Mouse (Mus musculus) hindbrain, embryonic 11.5 days (tissue): Measurements from ENCODE around the gene Cdhr5. TPM values are rescaled to one million over a fixed set of nuclear protein-coding genes. Genes with fewer than 3 reads are reported as not detected.

Experiments
- ATAC-seq: fragments of 200-750 bp; cut with Nextera tagmentation; 2 replicates; pipeline ENCODE4 v1.8.0; 2017; ENCODE audit warnings: mild to moderate bottlenecking, moderate TSS enrichment, moderate library complexity; ENCODE audit not compliant: low FRiP score
- DNase-seq: peaks from one replicate; pipeline ENCODE4 v3.0.0-alpha.2; 2015; ENCODE audit warnings: low spot score
- H3K27ac ChIP-seq: fragments of 300-500 bp; sonication (generic); 2 replicates; pipeline ENCODE4 v1.5.1; 2014; ENCODE audit warnings: mild to moderate bottlenecking, low read depth, low read length
- H3K27me3 ChIP-seq: fragments of 300-500 bp; sonication (generic); 2 replicates; pipeline ENCODE4 v1.6.1; 2014; ENCODE audit warnings: mild to moderate bottlenecking, low read length, moderate library complexity, mixed read lengths; ENCODE audit not compliant: control insufficient read depth, insufficient read depth
- H3K36me3 ChIP-seq: fragments of 300-500 bp; sonication (generic); 2 replicates; pipeline ENCODE4 v1.6.1; 2014; ENCODE audit warnings: mild to moderate bottlenecking, low read length, moderate library complexity, mixed read lengths; ENCODE audit not compliant: control insufficient read depth, insufficient read depth
- H3K4me1 ChIP-seq: fragments of 300-500 bp; sonication (generic); replicated peaks from 2 replicates; pipeline ENCODE4 v1.6.1; 2014; ENCODE audit warnings: low read length, mixed read lengths; ENCODE audit not compliant: control insufficient read depth, insufficient read depth
- H3K4me2 ChIP-seq: fragments of 300-500 bp; sonication (generic); replicated peaks from 2 replicates; pipeline ENCODE4 v1.6.1; 2014; ENCODE audit warnings: mild to moderate bottlenecking, low read depth, low read length
- H3K4me3 ChIP-seq: fragments of 300-500 bp; sonication (generic); 2 replicates; pipeline ENCODE4 v1.5.1; 2014; ENCODE audit warnings: low read depth, low read length
- H3K9ac ChIP-seq: fragments of 300-500 bp; sonication (generic); 2 replicates; pipeline ENCODE4 v1.6.1; 2014; ENCODE audit warnings: low read depth, low read length
- H3K9me3 ChIP-seq: fragments of 300-500 bp; sonication (generic); 2 replicates; pipeline ENCODE4 v1.6.1; 2016; ENCODE audit warnings: low read length; ENCODE audit not compliant: control insufficient read depth
- WGBS: fragments of 180-500 bp; shearing (Covaris S2); extraction: QIAGEN DNeasy Blood & Tissue Kit; methylation state at CpG from one replicate; pipeline ENCODE4 v1.1.7; 2014; 5-methylcytosine and 5-hydroxymethylcytosine counted together
- polyA plus RNA-seq: library from polyadenylated mRNA; unstranded; fragments of >200 nt; fragmentation: Nextera tagmentation; extraction: Ambion mirVana; gene quantifications from 2 replicates; pipeline ENCODE4 v1.2.1, GENCODE M21; 2014

Cdhr5 gene
- polyA plus RNA-seq, 1 experiment from 2014 or later = not detected

DNA sequence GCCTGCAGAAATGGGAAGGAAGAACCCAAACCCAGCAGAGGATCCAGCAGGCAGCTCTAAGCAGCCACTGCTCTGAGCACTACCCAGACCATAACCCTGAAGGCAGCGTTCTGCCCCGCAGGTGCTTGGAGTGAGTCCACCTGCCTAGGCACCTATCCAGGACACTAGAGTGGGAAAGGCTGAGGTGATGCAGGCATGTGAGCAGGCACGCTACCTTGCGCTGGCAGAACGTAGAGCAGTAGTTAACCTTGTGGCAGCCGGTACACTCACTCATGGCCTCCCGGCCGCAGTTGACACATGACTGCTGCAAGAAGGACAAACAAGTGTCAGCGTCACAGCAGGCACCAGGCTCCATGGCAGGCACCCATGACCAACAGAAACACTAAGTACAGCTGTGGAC lies 24.8 kb upstream of the Cdhr5 start:
- ATAC-seq (no peak), DNase-seq (no peak)
- WGBS = 96% methylated on average over 9 of the region's 9 CpGs
- no peak overlapping the region for H3K4me2 ChIP-seq
- H3K27me3 ChIP-seq = no peaks in the 10 kb centered on the region; the same call in 1 of the 2 replicates
- no peaks in the 10 kb centered on the region for H3K9me3 ChIP-seq
- H3K36me3 ChIP-seq = 0 out of 2 replicates have a peak, but pooled peaks cover 6% of the 10 kb centered on the region
- no peak overlapping the region for H3K27ac ChIP-seq
- no peak overlapping the region for H3K9ac ChIP-seq
- no peak overlapping the region for H3K4me3 ChIP-seq
- no peaks in the 10 kb centered on the region for H3K4me1 ChIP-seq

DNA sequence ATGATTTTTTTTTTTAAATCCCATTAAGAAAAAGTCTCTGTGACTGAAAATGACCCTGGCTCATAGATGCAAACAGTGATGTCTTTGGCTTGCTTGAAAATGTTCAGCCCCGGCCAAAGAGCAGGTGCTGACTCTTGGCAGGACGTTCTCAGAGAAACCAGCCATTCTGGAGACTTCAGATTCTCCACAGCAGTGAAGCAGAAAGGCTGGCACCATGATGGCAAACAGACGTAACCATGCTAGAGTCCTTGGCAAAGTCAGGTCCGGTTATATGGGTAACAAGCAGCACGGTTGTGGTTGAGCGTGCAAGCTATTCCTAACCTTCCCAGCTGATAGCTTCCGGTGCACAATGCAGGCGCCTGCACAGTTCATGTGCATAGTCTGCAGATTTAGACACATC lies 22.6 kb upstream of the Cdhr5 start:
- H3K9ac ChIP-seq = no peak overlapping the region
- 0 out of 2 replicates have a peak, but pooled peaks cover 3% of the 10 kb centered on the region for H3K36me3 ChIP-seq
- H3K27me3 ChIP-seq = peaks cover 17% of the 10 kb centered on the region
- no peaks in the 10 kb centered on the region; the same call in 1 of the 2 replicates for H3K4me1 ChIP-seq
- no peak for DNase-seq
- H3K27ac ChIP-seq = no peak overlapping the region
- no peaks in the 10 kb centered on the region for H3K9me3 ChIP-seq
- no peak overlapping the region for H3K4me3 ChIP-seq
- ATAC-seq = no peak
- 94% methylated on average over 8 of the region's 8 CpGs for WGBS
- H3K4me2 ChIP-seq = no peak overlapping the region

DNA sequence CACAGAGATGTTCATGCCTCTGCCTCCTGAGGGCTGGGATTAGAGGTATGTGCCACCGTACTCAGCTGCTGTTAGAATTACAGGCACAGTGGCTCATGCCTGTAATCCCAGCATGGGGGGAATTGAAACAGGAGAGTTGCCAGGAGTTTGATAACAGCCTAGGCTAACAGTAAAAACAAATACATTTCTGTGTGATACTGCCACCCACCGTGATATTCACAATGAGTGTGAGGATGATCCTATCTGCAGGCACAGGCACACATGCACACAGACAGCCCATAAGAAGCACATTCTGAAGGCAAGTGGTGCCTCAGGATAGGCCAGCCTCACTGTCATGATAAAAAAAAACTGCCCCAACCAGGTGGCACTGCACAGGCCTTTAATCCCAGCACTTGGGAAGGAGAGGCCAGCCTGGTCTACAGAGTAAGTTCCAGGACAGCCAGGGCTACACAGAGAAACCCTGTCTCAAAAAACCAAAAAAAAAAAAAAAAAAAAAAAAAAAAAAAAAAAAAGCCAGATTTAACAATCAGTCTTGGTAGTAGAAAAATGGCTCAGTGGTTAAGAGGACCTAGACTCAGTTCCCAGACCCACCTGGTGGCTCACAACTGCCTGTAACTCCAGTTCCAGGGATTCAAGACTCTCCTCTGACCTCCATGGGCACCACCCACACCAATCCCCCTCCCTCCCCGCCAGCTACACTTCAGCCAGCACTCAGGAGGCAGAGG lies 21.5 kb upstream of the Cdhr5 start:
- Histone ChIP-seq H3K4me2 (no peak overlapping the region), H3K36me3 (0 out of 2 replicates have a peak, but pooled peaks cover 3% of the 10 kb centered on the region), H3K27me3 (peaks cover 28% of the 10 kb centered on the region), H3K4me3 (no peak overlapping the region), H3K27ac (no peak overlapping the region), H3K9ac (no peak overlapping the region), H3K4me1 (peaks cover 4% of the 10 kb centered on the region), H3K9me3 (no peaks in the 10 kb centered on the region)
- DNase-seq = no peak
- ATAC-seq = no peak
- 88% methylated on average over 3 of the region's 3 CpGs for WGBS

DNA sequence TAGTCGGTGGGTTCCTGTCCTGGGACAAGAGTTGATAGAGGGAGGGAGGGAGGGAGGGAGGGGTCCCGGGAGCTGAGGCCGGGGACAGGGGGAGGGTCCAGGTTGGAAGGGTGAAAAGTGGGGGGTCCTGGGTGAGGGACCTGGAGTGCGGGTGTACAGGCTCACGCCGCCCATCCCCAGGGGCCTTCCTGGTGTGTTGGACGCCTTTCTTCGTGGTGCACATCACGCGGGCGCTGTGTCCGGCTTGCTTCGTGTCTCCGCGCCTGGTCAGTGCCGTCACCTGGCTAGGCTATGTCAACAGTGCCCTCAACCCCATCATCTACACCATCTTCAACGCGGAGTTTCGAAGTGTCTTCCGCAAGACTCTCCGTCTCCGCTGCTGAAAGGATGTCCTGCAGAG lies 17.9 kb upstream of the Cdhr5 start:
- peak overlapping the region; percentile 65 for H3K4me2 ChIP-seq
- 0 out of 2 replicates have a peak, but pooled peaks cover 3% of the 10 kb centered on the region for H3K36me3 ChIP-seq
- H3K27ac ChIP-seq = no peak overlapping the region
- H3K4me3 ChIP-seq = peak overlapping the region; percentile 35
- peaks cover 58% of the 10 kb centered on the region for H3K27me3 ChIP-seq
- WGBS = 8% methylated on average over 22 of the region's 22 CpGs
- H3K9ac ChIP-seq = no peak overlapping the region
- DNase-seq (peak; percentile 37), ATAC-seq (peak; percentile 15; the same call in 1 of the 2 replicates)
- peaks cover 7% of the 10 kb centered on the region for H3K4me1 ChIP-seq
- H3K9me3 ChIP-seq = no peaks in the 10 kb centered on the region

DNA sequence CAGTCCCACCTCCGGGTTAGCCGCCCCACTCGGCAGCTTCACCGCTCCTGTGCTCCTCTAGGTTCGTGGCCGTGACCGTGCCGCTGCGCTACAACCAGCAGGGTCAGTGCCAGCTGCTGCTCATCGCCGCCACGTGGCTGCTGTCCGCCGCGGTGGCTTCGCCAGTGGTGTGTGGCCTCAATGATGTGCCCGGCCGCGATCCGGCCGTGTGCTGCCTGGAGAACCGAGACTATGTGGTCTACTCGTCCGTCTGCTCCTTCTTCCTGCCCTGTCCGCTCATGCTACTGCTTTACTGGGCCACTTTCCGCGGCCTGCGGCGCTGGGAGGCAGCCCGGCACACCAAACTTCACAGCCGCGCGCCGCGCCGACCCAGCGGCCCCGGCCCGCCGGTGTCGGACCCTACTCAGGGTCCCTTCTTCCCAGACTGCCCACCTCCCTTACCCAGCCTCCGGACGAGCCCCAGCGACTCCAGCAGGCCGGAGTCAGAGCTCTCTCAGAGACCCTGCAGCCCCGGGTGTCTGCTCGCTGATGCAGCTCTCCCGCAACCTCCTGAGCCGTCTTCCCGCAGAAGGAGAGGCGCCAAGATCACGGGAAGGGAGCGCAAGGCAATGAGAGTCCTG lies 17.4 kb upstream of the Cdhr5 start:
- Histone ChIP-seq H3K4me2 (peak overlapping the region; percentile 65), H3K36me3 (0 out of 2 replicates have a peak, but pooled peaks cover 3% of the 10 kb centered on the region), H3K9me3 (no peaks in the 10 kb centered on the region), H3K4me1 (peaks cover 7% of the 10 kb centered on the region), H3K9ac (0 out of 2 replicates have a peak overlapping the region, but pooled peaks have one; percentile 1), H3K27me3 (peaks cover 58% of the 10 kb centered on the region), H3K27ac (no peak overlapping the region), H3K4me3 (peak overlapping the region; percentile 35)
- DNase-seq (peak; percentile 64), ATAC-seq (peak; percentile 43; the same call in 1 of the 2 replicates)
- under 1% methylated on average over 52 of the region's 53 CpGs for WGBS

DNA sequence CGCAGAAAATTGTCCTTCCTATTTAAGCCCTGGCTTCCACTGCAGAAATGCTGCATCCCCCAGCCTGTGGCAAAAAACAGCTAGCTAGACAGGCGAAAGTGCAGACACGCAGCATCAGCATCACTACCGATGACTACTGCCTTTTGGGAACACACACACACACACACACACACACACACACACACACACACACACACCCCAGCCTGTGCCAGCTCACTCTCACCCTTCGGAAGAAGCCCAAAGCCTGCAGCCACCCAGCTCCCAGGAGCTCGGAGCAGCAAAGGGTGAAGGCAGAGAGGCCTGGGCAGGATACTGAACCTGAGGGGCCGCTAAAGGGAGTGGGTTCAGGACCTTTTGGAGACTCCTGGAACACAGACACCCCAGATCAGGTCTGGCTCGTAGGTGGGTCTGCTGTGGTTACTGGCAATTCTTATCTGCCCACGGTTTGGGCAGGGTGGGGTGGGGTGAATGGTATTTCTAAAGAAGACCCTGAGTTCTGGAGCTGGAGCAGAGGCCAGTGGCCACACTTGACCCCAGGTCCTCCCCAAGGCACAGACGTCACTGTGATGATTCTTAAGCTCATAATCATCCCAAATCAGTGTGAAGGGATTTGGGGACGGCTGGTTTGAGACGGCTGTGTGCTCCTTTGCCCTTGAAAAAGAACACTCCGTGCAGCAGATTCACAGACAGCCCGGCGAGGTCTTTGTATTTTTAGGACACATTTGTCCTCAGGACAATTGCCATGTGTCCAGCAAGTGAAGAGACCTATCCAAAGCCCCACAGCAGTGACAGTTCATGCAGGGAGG lies 16.2 kb upstream of the Cdhr5 start:
- Histone ChIP-seq H3K36me3 (no peaks in the 10 kb centered on the region), H3K27ac (no peak overlapping the region), H3K27me3 (peaks cover 58% of the 10 kb centered on the region), H3K4me1 (peaks cover 7% of the 10 kb centered on the region), H3K9me3 (no peaks in the 10 kb centered on the region), H3K9ac (peak overlapping the region; percentile 67; the same call in 1 of the 2 replicates), H3K4me3 (peak overlapping the region; percentile 37), H3K4me2 (peak overlapping the region; percentile 77)
- 34% methylated on average over 15 of the region's 15 CpGs for WGBS
- ATAC-seq = no peak
- DNase-seq = peak; percentile 31

DNA sequence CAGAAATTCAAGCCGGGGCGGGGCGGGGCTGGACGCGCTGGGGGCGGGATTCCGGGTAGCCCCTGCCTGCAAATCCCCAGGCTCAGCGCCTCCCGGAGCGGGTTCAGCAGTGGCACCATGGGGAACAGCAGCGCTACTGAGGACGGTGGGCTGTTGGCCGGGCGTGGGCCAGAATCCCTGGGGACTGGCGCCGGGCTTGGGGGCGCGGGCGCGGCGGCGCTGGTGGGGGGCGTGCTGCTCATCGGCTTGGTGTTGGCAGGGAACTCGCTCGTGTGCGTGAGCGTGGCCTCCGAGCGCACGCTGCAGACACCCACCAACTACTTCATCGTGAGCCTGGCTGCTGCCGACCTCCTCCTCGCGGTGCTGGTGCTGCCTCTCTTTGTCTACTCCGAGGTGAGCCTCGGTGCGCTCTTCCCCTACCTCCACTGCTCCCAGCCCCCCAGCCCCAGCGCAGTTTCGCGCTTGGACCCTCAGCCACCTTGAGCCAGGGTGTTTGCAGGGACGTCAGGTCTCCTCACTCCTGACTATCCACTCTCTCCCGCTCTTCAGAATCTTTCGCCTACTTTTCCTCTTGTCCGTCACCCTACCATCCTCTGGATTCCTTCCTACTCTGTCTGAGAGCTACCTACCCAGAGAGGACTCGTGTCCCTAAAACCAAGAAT lies 15.5 kb upstream of the Cdhr5 start, which contains the start of gene Drd4:
Gene Drd4 (plus strand): TSS at position 86 of the 662 bp plus-strand sequence.
- Histone ChIP-seq H3K4me3 (peak within 1 kb of the TSS; percentile 37), H3K9ac (peak within 1 kb of the TSS; percentile 67; the same call in 1 of the 2 replicates), H3K9me3 (no peaks in the 10 kb centered on the region), H3K4me2 (peak within 1 kb of the TSS; percentile 77), H3K27me3 (peaks cover 58% of the 10 kb centered on the region), H3K4me1 (peaks cover 7% of the 10 kb centered on the region), H3K36me3 (no peaks in the 10 kb centered on the region), H3K27ac (no peak within 1 kb of the TSS)
- peak; percentile 48; the same call in 1 of the 2 replicates for ATAC-seq
- WGBS = 2% methylated on average over 45 of the region's 46 CpGs
- peak; percentile 53 for DNase-seq

DNA sequence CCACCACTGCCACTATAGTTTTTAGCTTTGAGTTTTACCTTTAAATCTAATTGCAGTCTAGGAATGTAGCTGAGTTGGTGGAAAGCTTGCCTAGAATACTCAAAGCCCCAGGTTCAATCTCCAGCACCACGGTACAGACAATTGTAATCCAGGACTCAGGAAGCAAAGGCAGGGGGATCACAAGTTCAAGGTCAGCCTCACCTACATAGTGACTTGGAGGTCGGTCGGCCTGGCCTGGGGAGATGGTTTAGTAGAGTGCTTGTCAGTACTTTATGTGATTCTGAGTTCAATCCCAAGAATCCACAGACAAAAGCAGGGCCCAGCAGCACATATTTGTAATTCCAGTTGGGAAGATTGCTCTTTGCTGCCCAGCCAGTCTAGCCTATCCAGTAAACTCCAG lies 11.5 kb upstream of the Cdhr5 start:
- no peak for DNase-seq
- peaks cover 3% of the 10 kb centered on the region; the same call in 1 of the 2 replicates for H3K4me1 ChIP-seq
- no peak for ATAC-seq
- no peaks in the 10 kb centered on the region for H3K36me3 ChIP-seq
- H3K4me3 ChIP-seq = no peak overlapping the region
- peaks cover 30% of the 10 kb centered on the region for H3K27me3 ChIP-seq
- H3K4me2 ChIP-seq = no peak overlapping the region
- H3K27ac ChIP-seq = no peak overlapping the region
- H3K9me3 ChIP-seq = no peaks in the 10 kb centered on the region
- 82% methylated on average over 3 of the region's 3 CpGs for WGBS
- H3K9ac ChIP-seq = no peak overlapping the region
